8 mouse cellular contexts compared by ENCODE assay signal in genomic region chr4:138463832-138464487, GRCm38 (mm10). TPM values are rescaled to one million over a fixed set of nuclear protein-coding genes. Genes with fewer than 3 reads are reported as not detected.
DNase-seq lines count a peak whose midpoint lies in the region; ATAC-seq and TF ChIP-seq lines count a peak whose summit lies in the region.

No protein-coding gene starts in this region.

- intact Hi-C loops in left cerebral cortex, adult 2 months (cut with DNase I), result loop anchor here (2.0 kb wide), 1 partner anchor 41 kb away; no protein-coding TSS in a partner anchor

- H3K27me3 ChIP-seq in forebrain, embryonic 15.5 days, result no peaks in the 10 kb centered on the region; the same call in 1 of the 2 replicates
- H3K27me3 ChIP-seq in hindbrain, embryonic 10.5 days (ENCODE audit: insufficient read depth, poor library complexity, severe bottlenecking), result peaks cover 74% of the 10 kb centered on the region

- H3K4me2 ChIP-seq in forebrain, embryonic 15.5 days (replicated peaks), result peak overlapping the region; percentile 27

- no peaks in the 10 kb centered on the region for H3K36me3 ChIP-seq in forebrain, embryonic 15.5 days
- no peaks in the 10 kb centered on the region for H3K36me3 ChIP-seq in hindbrain, embryonic 10.5 days

- peak overlapping the region; percentile 92 for H3K27ac ChIP-seq in left cerebral cortex, adult 2 months
- peak overlapping the region; percentile 64 for H3K27ac ChIP-seq in forebrain, embryonic 15.5 days (replicated peaks)
- peak overlapping the region; percentile 90 for H3K27ac ChIP-seq in hindbrain, embryonic 10.5 days

- DNase-seq in left cerebral cortex, adult 2 months (ENCODE audit: extremely low spot score in 1 of 2, low spot score in 2 of 2), result peak; percentile 62 to 63
- DNase-seq in left cerebral cortex, adult 11 months (ENCODE audit: low spot score), result no peak
- DNase-seq in adrenal gland, postnatal 36 days, result peak; percentile 87 to 91
- DNase-seq in hindbrain, embryonic 10.5 days (ENCODE audit: low spot score), result peak; percentile 61
- DNase-seq in layer of hippocampus, adult 9-11 months, result peak; percentile 85
- DNase-seq in lung, postnatal 25 days (ENCODE audit: low spot score), result peak; percentile 78
- DNase-seq in retina, embryonic 14.5 days (ENCODE audit: low spot score), result peak; percentile 73

- peaks cover 37% of the 10 kb centered on the region for H3K4me1 ChIP-seq in forebrain, embryonic 15.5 days
- H3K4me1 ChIP-seq in hindbrain, embryonic 10.5 days (replicated peaks), result peaks cover 59% of the 10 kb centered on the region

- peak overlapping the region; percentile 14; the same call in 1 of the 2 replicates for H3K9ac ChIP-seq in forebrain, embryonic 15.5 days (replicated peaks)

- ATAC-seq in forebrain, embryonic 15.5 days (replicated peaks), result peak; percentile 46; the same call in 1 of the 2 replicates

- H3K9me3 ChIP-seq in forebrain, embryonic 15.5 days, result no peaks in the 10 kb centered on the region
- peaks cover 2% of the 10 kb centered on the region; the same call in 1 of the 2 replicates for H3K9me3 ChIP-seq in hindbrain, embryonic 10.5 days

- no peak overlapping the region for H3K4me3 ChIP-seq in left cerebral cortex, adult 2 months
- no peak overlapping the region for H3K4me3 ChIP-seq in forebrain, embryonic 15.5 days
- peak overlapping the region; percentile 41 for H3K4me3 ChIP-seq in hindbrain, embryonic 10.5 days

- whole genome bisulfite sequencing in forebrain, embryonic 15.5 days, result 9% methylated on average over 11 of the region's 11 CpGs
- 4% methylated on average over 11 of the region's 11 CpGs for WGBS in hindbrain, embryonic 10.5 days

- TF ChIP-seq CTCF in left cerebral cortex, adult 2 months (IDR thresholded peaks at IDR 0.05), result no peak

RNA-seq across cellular contexts. Expression of gene Camk2n1, which starts 9.8 kb away (rescaled TPM):
- 1,000 to 10,000 TPM; 1,332 to 1,386 TPM for total RNA-seq in left cerebral cortex, adult 2 months (2021)
- total RNA-seq in adrenal gland, postnatal 36 days (2021), result 10 to 100 TPM; 25.2 to 25.7 TPM
- 9.7 and 10.7 TPM in 2 replicates for polyA plus RNA-seq in forebrain, embryonic 15.5 days (2015; fragmentation: Nextera tagmentation; extraction: Ambion mirVana)
- 2.9 and 5.1 TPM in 2 replicates for polyA plus RNA-seq in hindbrain, embryonic 10.5 days (2016; fragmentation: Nextera tagmentation; extraction: Ambion mirVana)

RNA-seq across cellular contexts. Expression of gene Mul1, which starts 29.5 kb away (rescaled TPM):
- 10 to 100 TPM; 63.0 to 65.1 TPM for total RNA-seq in left cerebral cortex, adult 2 months (2021)
- 10 to 100 TPM; 51.7 to 55.3 TPM for total RNA-seq in adrenal gland, postnatal 36 days (2021)
- 18.5 and 19.0 TPM in 2 replicates for polyA plus RNA-seq in forebrain, embryonic 15.5 days (2015; fragmentation: Nextera tagmentation; extraction: Ambion mirVana)
- 20.2 and 22.6 TPM in 2 replicates for polyA plus RNA-seq in hindbrain, embryonic 10.5 days (2016; fragmentation: Nextera tagmentation; extraction: Ambion mirVana)

Comparison
In these comparisons a context has a peak if more than half of its experiments do, and no peak if none do; other contexts are left out.
1. RNA of gene Camk2n1, which starts 9.8 kb away (total RNA-seq): 1,332 to 1,386 TPM in left cerebral cortex, adult 2 months; 25.2 to 25.7 TPM in adrenal gland, postnatal 36 days; every median in the first group is over 10 times any median in the second.
2. Peak in every context shown above with its lines, with median percentiles within 50 percentile points of each other: H3K27ac ChIP-seq.